Comparison of ENCODE assay signal across 16 mouse cellular contexts in genomic region chr11:65030201-65030600, GRCm38 (mm10).
"Had no signal": no experiment of that assay in that cellular context is flagged by ENCODE, and none has a peak within 500 bp of the region (broad histone marks: within the 10 kb centered on the region; RNA-seq: fewer than 3 reads in every experiment).

No protein-coding gene starts in this region.

- H3K27ac ChIP-seq: left cerebral cortex, adult 2 months; liver, embryonic 13.5 days; neural tube, embryonic 12.5 days; neural tube, embryonic 15.5 days; stomach, postnatal 0 days had no signal

- ATAC-seq: hindbrain, embryonic 16.5 days had no signal

- DNase-seq: layer of hippocampus, postnatal 36 days; liver, embryonic 13.5 days; lung, adult 2 months; midbrain, embryonic 14.5 days; right cerebral cortex, adult 18-20 months; right cerebral cortex, postnatal 14 days; right cerebral cortex, postnatal 4 days; thymus, adult 2 months; thymus, postnatal 14 days; thymus, postnatal 4 days had no signal

- H3K4me1 ChIP-seq: neural tube, embryonic 12.5 days; neural tube, embryonic 15.5 days had no signal

- H3K4me2 ChIP-seq: liver, embryonic 13.5 days; midbrain, embryonic 11.5 days; neural tube, embryonic 12.5 days; neural tube, embryonic 15.5 days had no signal

- H3K4me3 ChIP-seq: left cerebral cortex, adult 2 months; liver, embryonic 13.5 days; neural tube, embryonic 12.5 days; neural tube, embryonic 15.5 days had no signal

- H3K9ac ChIP-seq: liver, embryonic 13.5 days; neural tube, embryonic 12.5 days; neural tube, embryonic 15.5 days had no signal

- H3K9me3 ChIP-seq: liver, embryonic 13.5 days; neural tube, embryonic 12.5 days; neural tube, embryonic 15.5 days had no signal

- H3K27me3 ChIP-seq: liver, embryonic 13.5 days; neural tube, embryonic 12.5 days; neural tube, embryonic 15.5 days had no signal

- H3K36me3 ChIP-seq: liver, embryonic 13.5 days; neural tube, embryonic 12.5 days had no signal
